Mouse (Mus musculus) heart, embryonic 11.5 days (tissue): ENCODE results near the gene Cntrob. TPM values are rescaled to one million over a fixed set of nuclear protein-coding genes. Genes with fewer than 3 reads are reported as not detected.
A peak's percentile ranks its signal among the peaks of the same experiment; 100 is the strongest.

Source experiments
- ATAC-seq: fragments of 200-750 bp; cut with Nextera tagmentation; replicated peaks from 2 replicates; pipeline ENCODE4 v1.8.0; 2017; ENCODE audit warnings: moderate library complexity; ENCODE audit not compliant: insufficient number of reproducible peaks, low FRiP score, low TSS enrichment
- H3K27ac ChIP-seq: fragments of 300-500 bp; sonication (generic); 2 replicates; pipeline ENCODE4 v1.5.1; 2014; ENCODE audit warnings: mild to moderate bottlenecking, low read depth, low read length
- H3K27me3 ChIP-seq: fragments of 300-500 bp; sonication (generic); 2 replicates; pipeline ENCODE4 v1.6.1; 2014; ENCODE audit warnings: mild to moderate bottlenecking, low read length, mixed read lengths; ENCODE audit not compliant: control insufficient read depth, insufficient read depth
- H3K36me3 ChIP-seq: fragments of 300-500 bp; sonication (generic); 2 replicates; pipeline ENCODE4 v1.6.1; 2014; ENCODE audit warnings: mild to moderate bottlenecking, low read length, moderate library complexity, mixed read lengths; ENCODE audit not compliant: control insufficient read depth, insufficient read depth
- H3K4me1 ChIP-seq: fragments of 300-500 bp; sonication (generic); 2 replicates; pipeline ENCODE4 v1.6.1; 2014; ENCODE audit warnings: low read length; ENCODE audit not compliant: control insufficient read depth, insufficient read depth
- H3K4me2 ChIP-seq: fragments of 300-500 bp; sonication (generic); 2 replicates; pipeline ENCODE4 v1.6.1; 2014; ENCODE audit warnings: mild to moderate bottlenecking, moderate library complexity
- H3K4me3 ChIP-seq: fragments of 300-500 bp; sonication (generic); 2 replicates; pipeline ENCODE4 v1.5.1; 2014; ENCODE audit warnings: low read depth, low read length
- H3K9ac ChIP-seq: fragments of 300-500 bp; sonication (generic); 2 replicates; pipeline ENCODE4 v1.6.1; 2014; ENCODE audit warnings: mild to moderate bottlenecking, low read depth, low read length, moderate library complexity
- H3K9me3 ChIP-seq: fragments of 300-500 bp; sonication (generic); replicated peaks from 2 replicates; pipeline ENCODE4 v1.6.1; 2016; ENCODE audit warnings: low read length; ENCODE audit not compliant: control insufficient read depth
- WGBS: fragments of 180-500 bp; shearing (Covaris S2); extraction: QIAGEN DNeasy Blood & Tissue Kit; methylation state at CpG from one replicate; pipeline ENCODE4 v1.1.7; 2014; ENCODE audit not compliant: insufficient replicate concordance; 5-methylcytosine and 5-hydroxymethylcytosine counted together
- polyA plus RNA-seq: library from polyadenylated mRNA; unstranded; fragments of >200 nt; fragmentation: Nextera tagmentation; extraction: Ambion mirVana; gene quantifications from 2 replicates; pipeline ENCODE4 v1.2.1, GENCODE M21; 2014

Cntrob gene
- polyA plus RNA-seq, result 10.1 and 13.1 TPM in 2 replicates

- H3K9ac ChIP-seq, result peak within 1 kb of the TSS; percentile 88
- under 1% methylated on average over 30 of the region's 30 CpGs for WGBS
- H3K27ac ChIP-seq, result peak within 1 kb of the TSS; percentile 89
- H3K36me3 ChIP-seq, result peaks cover 4% of the 10 kb centered on the region
- peak within 1 kb of the TSS; percentile 76 for H3K4me3 ChIP-seq
- H3K4me2 ChIP-seq, result peak within 1 kb of the TSS; percentile 97
- peaks cover 15% of the 10 kb centered on the region for H3K27me3 ChIP-seq
- no peaks in the 10 kb centered on the region for H3K9me3 ChIP-seq
- peaks cover 34% of the 10 kb centered on the region for H3K4me1 ChIP-seq
- peak; percentile 86 for ATAC-seq
Observed at GRCm38 (mm10) chr11:69323667-69324111, at the start of gene Cntrob, which contains the start of gene Trappc1. TSS of gene Cntrob (minus strand) at chr11:69323775. TSS of gene Trappc1 (plus strand) at chr11:69323980.

GRCm38 (mm10) chr11:69372780-69373170, 49.2 kb upstream of the Cntrob start:
- Histone ChIP-seq H3K9me3 (no peaks in the 10 kb centered on the region), H3K27me3 (no peaks in the 10 kb centered on the region), H3K9ac (0 out of 2 replicates have a peak overlapping the region, but pooled peaks have one; percentile 34), H3K4me1 (peaks cover 29% of the 10 kb centered on the region), H3K4me2 (peak overlapping the region; percentile 27), H3K27ac (peak overlapping the region; percentile 72), H3K4me3 (no peak overlapping the region), H3K36me3 (no peaks in the 10 kb centered on the region)
- WGBS, result 59% methylated on average over 3 of the region's 3 CpGs
- no peak for ATAC-seq

- WGBS, result 18% methylated on average over 12 of the region's 12 CpGs
- Histone ChIP-seq H3K9me3 (no peaks in the 10 kb centered on the region), H3K36me3 (no peaks in the 10 kb centered on the region), H3K9ac (0 out of 2 replicates have a peak overlapping the region, but pooled peaks have one; percentile 34), H3K4me1 (peaks cover 33% of the 10 kb centered on the region), H3K4me3 (no peak overlapping the region), H3K27ac (peak overlapping the region; percentile 72), H3K4me2 (peak overlapping the region; percentile 27), H3K27me3 (no peaks in the 10 kb centered on the region)
- no peak for ATAC-seq
Observed at GRCm38 (mm10) chr11:69372056-69372779, 48.6 kb upstream of the Cntrob start.

GRCm38 (mm10) chr11:69371601-69372000, 48.0 kb upstream of the Cntrob start:
- peak overlapping the region; percentile 72; the same call in 1 of the 2 replicates for H3K27ac ChIP-seq
- 57% methylated on average over 12 of the region's 12 CpGs for WGBS
- H3K4me2 ChIP-seq, result peak overlapping the region; percentile 27; the same call in 1 of the 2 replicates

GRCm38 (mm10) chr11:69370817-69371215, 47.2 kb upstream of the Cntrob start:
- Histone ChIP-seq H3K9ac (no peak overlapping the region), H3K27me3 (no peaks in the 10 kb centered on the region), H3K4me3 (no peak overlapping the region), H3K36me3 (no peaks in the 10 kb centered on the region), H3K4me2 (peak overlapping the region; percentile 31), H3K4me1 (peaks cover 37% of the 10 kb centered on the region), H3K9me3 (no peaks in the 10 kb centered on the region), H3K27ac (peak overlapping the region; percentile 11; the same call in 1 of the 2 replicates)
- ATAC-seq, result no peak
- 20% methylated on average over 9 of the region's 9 CpGs for WGBS

More at GRCm38 (mm10) chr11:69371601-69372000, 48.0 kb upstream of the Cntrob start:
- no peak for ATAC-seq
- H3K9me3 ChIP-seq, result no peaks in the 10 kb centered on the region
- H3K36me3 ChIP-seq, result no peaks in the 10 kb centered on the region
- no peaks in the 10 kb centered on the region for H3K27me3 ChIP-seq
- H3K9ac ChIP-seq, result no peak overlapping the region
- peaks cover 33% of the 10 kb centered on the region for H3K4me1 ChIP-seq
- no peak overlapping the region for H3K4me3 ChIP-seq

GRCm38 (mm10) chr11:69369990-69370816, 46.6 kb upstream of the Cntrob start:
- Histone ChIP-seq H3K4me2 (peak overlapping the region; percentile 91), H3K4me1 (peaks cover 43% of the 10 kb centered on the region), H3K36me3 (no peaks in the 10 kb centered on the region), H3K9ac (no peak overlapping the region), H3K27me3 (no peaks in the 10 kb centered on the region), H3K4me3 (peak overlapping the region; percentile 94), H3K9me3 (no peaks in the 10 kb centered on the region), H3K27ac (peak overlapping the region; percentile 98)
- no peak for ATAC-seq
- WGBS, result 36% methylated on average over 2 of the region's 2 CpGs

GRCm38 (mm10) chr11:69369215-69369989, 45.8 kb upstream of the Cntrob start, which contains the start of gene Chd3:
TSS of gene Chd3 (minus strand) at chr11:69369406.
- peak within 1 kb of the TSS; percentile 94 for H3K4me3 ChIP-seq
- H3K4me1 ChIP-seq, result peaks cover 51% of the 10 kb centered on the region
- ATAC-seq, result no peak
- H3K27me3 ChIP-seq, result no peaks in the 10 kb centered on the region
- H3K4me2 ChIP-seq, result peak within 1 kb of the TSS; percentile 91
- H3K9me3 ChIP-seq, result no peaks in the 10 kb centered on the region
- H3K36me3 ChIP-seq, result no peaks in the 10 kb centered on the region
- peak within 1 kb of the TSS; percentile 98 for H3K9ac ChIP-seq
- H3K27ac ChIP-seq, result peak within 1 kb of the TSS; percentile 98
- 3% methylated on average over 24 of the region's 34 CpGs for WGBS
